Mouse (Mus musculus) hindbrain, postnatal 0 days (tissue): ENCODE data around the gene Eef1akmt1. TPM values are rescaled to one million over a fixed set of nuclear protein-coding genes. Genes with fewer than 3 reads are reported as not detected.
A peak's percentile ranks its signal among the peaks of the same experiment; 100 is the strongest.

Experiments used
- ATAC-seq: fragments of 200-750 bp; cut with Nextera tagmentation; 2 replicates; pipeline ENCODE4 v1.8.0; 2017; ENCODE audit warnings: mild to moderate bottlenecking, moderate TSS enrichment, moderate library complexity
- DNase-seq: peaks from one replicate; pipeline ENCODE4 v3.0.0-alpha.2; 2015; ENCODE audit warnings: low spot score
- H3K27ac ChIP-seq: fragments of 300-500 bp; sonication (generic); 2 replicates; pipeline ENCODE4 v1.5.1; 2014; ENCODE audit warnings: mild to moderate bottlenecking
- H3K27me3 ChIP-seq: fragments of 300-500 bp; sonication (generic); 2 replicates; pipeline ENCODE4 v1.6.1; 2014; ENCODE audit warnings: low read length, mixed read lengths; ENCODE audit not compliant: insufficient read depth
- H3K36me3 ChIP-seq: fragments of 300-500 bp; sonication (generic); 2 replicates; pipeline ENCODE4 v1.6.1; 2014; ENCODE audit warnings: low read length, mixed read lengths; ENCODE audit not compliant: insufficient read depth
- H3K4me1 ChIP-seq: fragments of 300-500 bp; sonication (generic); 2 replicates; pipeline ENCODE4 v1.6.1; 2014; ENCODE audit warnings: antibody characterized with exemption, low read length, mixed read lengths; ENCODE audit not compliant: insufficient read depth
- H3K4me2 ChIP-seq: fragments of 300-500 bp; sonication (generic); 2 replicates; pipeline ENCODE4 v1.6.1; 2014; ENCODE audit warnings: low read depth, mild to moderate bottlenecking, low read length, moderate library complexity, mixed read lengths
- H3K4me3 ChIP-seq: fragments of 300-500 bp; sonication (generic); 2 replicates; pipeline ENCODE4 v1.5.1; 2014; ENCODE audit warnings: low read length
- H3K9ac ChIP-seq: fragments of 300-500 bp; sonication (generic); replicated peaks from 2 replicates; pipeline ENCODE4 v1.6.1; 2014; ENCODE audit warnings: mild to moderate bottlenecking, low read length, moderate library complexity, mixed read lengths
- H3K9me3 ChIP-seq: fragments of 300-500 bp; sonication (generic); 2 replicates; pipeline ENCODE4 v1.6.1; 2016; ENCODE audit warnings: low read length, mixed read lengths
- CTCF ChIP-seq: IDR thresholded peaks from 2 replicates; pipeline ENCODE4 v1.5.1; 2016; ENCODE audit warnings: antibody characterized with exemption, control low read depth, low read depth
- WGBS: fragments of 180-500 bp; shearing (Covaris S2); extraction: QIAGEN DNeasy Blood & Tissue Kit; methylation state at CpG from one replicate; pipeline ENCODE4 v1.1.7; 2014; 5-methylcytosine and 5-hydroxymethylcytosine counted together
- polyA plus RNA-seq: library from polyadenylated mRNA; unstranded; fragments of >200 nt; fragmentation: Nextera tagmentation; extraction: Ambion mirVana; gene quantifications from 2 replicates; pipeline ENCODE4 v1.2.1, GENCODE M21; 2015
- total RNA-seq: library from RNA; depleted of rRNA; stranded (reverse); fragments of >200 nt; gene quantifications from 2 replicates; pipeline ENCODE4 v1.2.3, GENCODE M21; 2014

The Eef1akmt1 gene
- total and polyA plus RNA-seq, 2 experiments from 2014 or later, result 32.9 to 69.9 TPM

DNA sequence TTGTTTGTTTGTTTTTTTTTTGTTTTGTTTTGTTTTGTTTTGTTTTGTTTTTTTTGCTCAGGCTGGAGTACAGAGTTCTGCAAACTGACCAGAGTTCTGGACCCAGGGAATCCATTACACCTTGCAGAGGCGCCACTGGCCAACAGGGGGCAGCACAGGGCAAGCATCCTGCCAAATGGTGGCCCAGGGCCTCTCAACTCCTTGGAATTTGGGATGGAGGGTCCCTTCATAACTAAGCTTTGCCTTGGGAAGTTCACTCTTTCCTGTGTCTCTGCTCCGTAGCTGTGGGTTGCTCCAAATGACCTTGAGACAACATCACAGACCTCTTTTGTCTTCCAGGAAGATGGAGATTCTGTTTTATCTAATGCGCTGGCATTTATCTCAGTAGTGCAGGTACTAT lies 38.2 kb downstream of the Eef1akmt1 start:
- Histone ChIP-seq H3K4me3 (no peak overlapping the region), H3K9ac (no peak overlapping the region), H3K36me3 (no peaks in the 10 kb centered on the region), H3K4me2 (no peak overlapping the region), H3K27ac (no peak overlapping the region), H3K9me3 (no peaks in the 10 kb centered on the region), H3K27me3 (no peaks in the 10 kb centered on the region), H3K4me1 (peaks cover 28% of the 10 kb centered on the region)
- ATAC-seq (no peak), DNase-seq (peak; percentile 43)
- WGBS, result 51% methylated on average over 3 of the region's 3 CpGs
- peak; percentile 83 for TF ChIP-seq CTCF

DNA sequence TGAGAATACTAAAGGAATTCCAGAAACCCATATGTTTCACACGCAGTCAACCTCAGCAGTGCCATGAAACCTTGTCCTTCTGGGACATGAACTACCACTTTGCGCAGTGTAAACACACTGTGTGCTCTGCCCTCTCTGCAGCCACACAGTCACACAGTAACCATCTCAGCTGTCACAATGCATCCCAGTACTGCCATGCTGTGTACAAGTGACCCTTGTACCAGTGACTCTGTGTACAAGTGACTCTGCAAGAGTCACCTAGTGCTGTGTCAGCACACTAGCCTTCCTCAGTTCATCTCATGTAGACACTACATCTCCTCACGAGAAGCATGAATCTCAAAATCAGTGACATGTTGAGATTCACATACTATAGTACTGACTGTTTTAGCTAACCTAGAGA lies 38.8 kb downstream of the Eef1akmt1 start:
- Histone ChIP-seq H3K9ac (no peak overlapping the region), H3K27ac (no peak overlapping the region), H3K27me3 (no peaks in the 10 kb centered on the region), H3K9me3 (no peaks in the 10 kb centered on the region), H3K4me2 (no peak overlapping the region), H3K36me3 (no peaks in the 10 kb centered on the region), H3K4me1 (peaks cover 24% of the 10 kb centered on the region), H3K4me3 (no peak overlapping the region)
- DNase-seq (no peak), ATAC-seq (no peak)
- no peak for TF ChIP-seq CTCF
- 96% methylated on average over 3 of the region's 3 CpGs for WGBS

DNA sequence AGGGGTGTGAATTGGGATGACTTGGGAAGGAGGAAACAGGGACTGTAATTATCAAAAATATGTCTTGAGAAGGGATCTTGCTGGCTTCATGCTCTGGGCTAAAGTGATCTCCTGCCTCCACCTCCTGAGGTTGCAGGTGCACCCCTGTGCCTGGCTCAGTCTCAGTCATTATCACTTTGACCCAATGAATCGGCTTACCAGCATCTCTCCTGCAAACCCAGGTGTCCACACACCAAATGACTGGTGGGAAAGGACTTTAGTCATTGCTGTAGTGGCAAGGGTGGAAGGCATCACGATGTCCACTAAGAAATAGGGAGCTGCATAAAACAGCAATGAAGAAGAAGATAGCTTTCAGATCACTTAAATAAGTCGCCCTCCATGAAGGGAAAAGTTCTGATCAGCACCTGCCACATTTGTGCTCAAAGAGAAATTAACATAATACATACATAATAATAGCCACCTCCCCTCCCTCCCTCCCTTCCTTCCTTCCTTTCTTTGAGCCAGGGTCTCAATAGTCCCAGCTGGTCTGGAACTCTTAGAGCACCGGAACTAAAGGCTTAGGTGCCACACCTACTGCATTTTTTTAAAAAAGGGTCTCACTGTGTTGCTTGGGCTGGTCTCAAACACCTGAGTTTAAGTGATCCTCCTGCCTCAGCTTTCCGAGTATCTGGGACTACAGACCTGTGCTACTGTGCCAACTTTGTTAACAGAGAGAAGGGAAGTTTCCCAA lies 41.5 kb downstream of the Eef1akmt1 start:
- H3K27ac ChIP-seq, result no peak overlapping the region
- H3K4me3 ChIP-seq, result no peak overlapping the region
- H3K36me3 ChIP-seq, result no peaks in the 10 kb centered on the region
- ATAC-seq (no peak), DNase-seq (no peak)
- no peak overlapping the region for H3K9ac ChIP-seq
- peaks cover 12% of the 10 kb centered on the region for H3K4me1 ChIP-seq
- no peak overlapping the region for H3K4me2 ChIP-seq
- no peaks in the 10 kb centered on the region for H3K9me3 ChIP-seq
- 64% methylated on average over 5 of the region's 5 CpGs for WGBS
- H3K27me3 ChIP-seq, result no peaks in the 10 kb centered on the region
- no peak for TF ChIP-seq CTCF

DNA sequence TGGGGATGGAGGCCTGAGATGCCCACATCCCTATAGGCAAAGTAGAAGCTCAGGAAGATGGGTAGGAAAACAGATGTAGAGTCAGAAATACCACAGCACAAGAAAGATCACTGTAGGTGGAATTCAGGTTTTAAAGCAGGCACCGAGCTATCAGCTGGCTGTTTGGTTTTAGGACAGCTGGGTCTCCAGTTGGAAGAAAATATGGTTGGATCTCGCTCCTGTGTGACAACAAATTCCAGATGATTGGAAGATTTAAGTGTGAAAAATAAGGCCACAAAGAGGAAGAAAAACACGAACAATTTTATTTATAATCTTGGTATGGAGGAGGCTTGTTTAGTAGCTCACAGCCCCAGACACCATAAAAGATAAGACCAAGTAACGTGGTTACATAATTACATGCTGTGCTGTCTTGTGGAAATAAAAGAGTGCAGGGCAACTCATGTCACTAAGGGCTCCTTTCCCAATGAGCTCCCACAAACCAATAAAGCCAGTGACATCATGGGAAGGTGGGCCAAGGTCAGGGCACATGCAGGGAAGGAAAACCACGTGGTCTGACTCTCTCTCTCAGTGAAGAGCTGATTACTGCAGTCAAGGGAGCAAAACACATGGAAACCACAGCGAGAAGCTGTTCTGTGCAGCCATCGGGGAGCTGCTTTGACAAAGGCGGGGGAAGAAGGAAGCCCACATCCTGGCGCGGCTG lies 42.2 kb downstream of the Eef1akmt1 start:
- Histone ChIP-seq H3K4me2 (no peak overlapping the region), H3K9ac (no peak overlapping the region), H3K4me1 (peaks cover 5% of the 10 kb centered on the region; the same call in 1 of the 2 replicates), H3K27me3 (no peaks in the 10 kb centered on the region), H3K36me3 (no peaks in the 10 kb centered on the region), H3K9me3 (no peaks in the 10 kb centered on the region), H3K27ac (no peak overlapping the region), H3K4me3 (no peak overlapping the region)
- DNase-seq (no peak), ATAC-seq (no peak)
- 54% methylated on average over 10 of the region's 10 CpGs for WGBS
- TF ChIP-seq CTCF, result no peak

DNA sequence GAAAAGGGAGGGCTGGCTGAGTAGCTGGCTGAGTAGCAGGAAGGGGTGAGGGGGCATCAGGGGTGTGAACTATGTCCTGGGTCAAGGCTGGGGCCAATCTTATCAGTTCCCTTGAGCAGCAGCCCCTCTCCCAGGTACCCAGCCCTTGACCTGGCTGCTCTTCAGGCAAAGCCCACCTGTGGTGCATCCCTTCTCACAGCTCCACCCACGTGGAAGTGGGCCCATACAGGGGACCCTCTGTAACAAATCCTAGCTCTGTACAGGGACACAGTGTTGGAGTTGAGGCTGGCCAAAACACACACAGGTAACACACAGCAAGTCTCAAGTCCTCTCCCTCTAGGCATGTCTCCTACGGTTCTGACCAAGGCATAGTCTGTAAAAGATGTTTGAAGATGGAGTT lies 43.8 kb downstream of the Eef1akmt1 start:
- Histone ChIP-seq H3K36me3 (no peaks in the 10 kb centered on the region), H3K27ac (no peak overlapping the region), H3K4me3 (no peak overlapping the region), H3K27me3 (no peaks in the 10 kb centered on the region), H3K9ac (no peak overlapping the region), H3K4me2 (no peak overlapping the region), H3K4me1 (no peaks in the 10 kb centered on the region), H3K9me3 (no peaks in the 10 kb centered on the region)
- WGBS, result 49% methylated on average over 2 of the region's 2 CpGs
- no peak for DNase-seq
- TF ChIP-seq CTCF, result no peak
- no peak for ATAC-seq

DNA sequence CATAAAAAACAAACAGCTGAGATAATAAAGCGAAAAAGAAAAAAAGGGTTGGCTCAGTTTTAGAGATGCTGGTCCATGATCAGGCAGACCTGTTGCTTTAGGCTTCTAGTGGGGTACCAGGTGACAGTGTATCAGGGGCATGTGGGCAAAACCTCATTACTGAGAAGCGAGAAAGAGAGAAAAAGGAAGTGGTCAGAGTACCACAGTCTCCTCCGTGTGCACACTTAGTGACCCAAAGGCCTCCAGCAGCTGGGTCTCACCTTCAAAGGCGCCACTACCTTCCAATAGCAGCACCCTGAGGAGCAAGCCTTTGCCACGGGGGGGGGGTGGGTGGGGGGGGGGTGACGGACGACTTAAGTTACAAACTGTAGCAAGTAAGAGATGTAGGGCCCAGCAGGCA lies 44.3 kb downstream of the Eef1akmt1 start:
- ATAC-seq, result no peak
- Histone ChIP-seq H3K36me3 (no peaks in the 10 kb centered on the region), H3K27ac (no peak overlapping the region), H3K9me3 (no peaks in the 10 kb centered on the region), H3K4me2 (no peak overlapping the region), H3K4me1 (no peaks in the 10 kb centered on the region), H3K9ac (no peak overlapping the region), H3K27me3 (no peaks in the 10 kb centered on the region), H3K4me3 (no peak overlapping the region)
- DNase-seq, result no peak
- WGBS, result 50% methylated on average over 7 of the region's 7 CpGs
- no peak for TF ChIP-seq CTCF
